ENCODE assay signal across 8 mouse cellular contexts in the genomic region with DNA sequence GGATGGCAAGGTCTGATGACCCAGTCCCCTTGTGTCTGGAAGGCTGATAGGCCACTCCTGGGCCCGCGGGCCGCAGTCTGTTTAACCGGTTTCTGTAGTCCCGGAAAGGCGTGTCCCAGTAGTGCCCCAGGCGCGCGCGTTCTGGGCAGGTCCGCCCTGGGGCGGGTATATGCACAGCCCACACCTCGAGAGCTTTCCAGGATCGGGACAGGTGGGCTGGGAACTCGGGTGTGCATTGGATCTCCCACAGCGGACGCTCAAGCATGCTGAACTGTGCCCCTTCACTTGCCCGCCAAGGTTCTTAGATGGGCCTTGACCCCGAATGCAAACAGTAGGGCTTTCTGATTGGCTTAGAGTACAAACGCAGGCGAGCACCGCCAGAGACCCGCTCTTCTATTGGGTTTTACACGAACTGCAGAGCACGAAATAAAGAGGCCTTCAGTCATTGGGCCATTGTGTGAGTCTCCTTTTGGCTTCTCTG. TPM values are rescaled to one million over a fixed set of nuclear protein-coding genes. Genes with fewer than 3 reads are reported as not detected.
DNase-seq lines count a peak whose midpoint lies in the region; ATAC-seq lines count a peak whose summit lies in the region.

No protein-coding gene starts in this region.

- H3K36me3 ChIP-seq in hindbrain, embryonic 12.5 days, result no peaks in the 10 kb centered on the region
- no peaks in the 10 kb centered on the region for H3K36me3 ChIP-seq in liver, embryonic 16.5 days (ENCODE audit: control insufficient read depth, insufficient read depth)
- no peaks in the 10 kb centered on the region for H3K36me3 ChIP-seq in neural tube, embryonic 13.5 days

- H3K27ac ChIP-seq in hindbrain, embryonic 12.5 days, result peak overlapping the region; percentile 99
- peak overlapping the region; percentile 95 for H3K27ac ChIP-seq in liver, embryonic 16.5 days (ENCODE audit: low read length)
- peak overlapping the region; percentile 100 for H3K27ac ChIP-seq in neural tube, embryonic 13.5 days (replicated peaks)

- no peaks in the 10 kb centered on the region for H3K27me3 ChIP-seq in hindbrain, embryonic 12.5 days
- no peaks in the 10 kb centered on the region for H3K27me3 ChIP-seq in liver, embryonic 16.5 days (ENCODE audit: control insufficient read depth, insufficient read depth, low read depth, low read length)
- H3K27me3 ChIP-seq in neural tube, embryonic 13.5 days, result no peaks in the 10 kb centered on the region

- peak overlapping the region; percentile 70 for H3K9ac ChIP-seq in hindbrain, embryonic 12.5 days
- peak overlapping the region; percentile 94 for H3K9ac ChIP-seq in liver, embryonic 16.5 days (ENCODE audit: low read depth, low read length)
- H3K9ac ChIP-seq in neural tube, embryonic 13.5 days, result peak overlapping the region; percentile 99

- DNase-seq in adrenal gland, adult 18-20 months (ENCODE audit: low spot score in 2 of 2), result peak; percentile 72 to 76
- DNase-seq in adrenal gland, adult 2 months, result no peak
- DNase-seq in 416B (ENCODE audit: low read depth), result peak; percentile 89
- DNase-seq in cerebellum, postnatal 4 days (ENCODE audit: low spot score in 2 of 2), result no peak

- H3K9me3 ChIP-seq in hindbrain, embryonic 12.5 days (replicated peaks), result no peaks in the 10 kb centered on the region
- H3K9me3 ChIP-seq in liver, embryonic 16.5 days (replicated peaks; ENCODE audit: control insufficient read depth, low read length), result no peaks in the 10 kb centered on the region
- H3K9me3 ChIP-seq in neural tube, embryonic 13.5 days, result no peaks in the 10 kb centered on the region

- peak overlapping the region; percentile 80 for H3K4me3 ChIP-seq in hindbrain, embryonic 12.5 days
- peak overlapping the region; percentile 88 for H3K4me3 ChIP-seq in liver, embryonic 16.5 days (ENCODE audit: low read depth, low read length)
- H3K4me3 ChIP-seq in neural tube, embryonic 13.5 days, result peak overlapping the region; percentile 84

- H3K4me1 ChIP-seq in hindbrain, embryonic 12.5 days, result peaks cover 18% of the 10 kb centered on the region
- peaks cover 46% of the 10 kb centered on the region for H3K4me1 ChIP-seq in liver, embryonic 16.5 days (ENCODE audit: control insufficient read depth, low read depth, low read length)
- peaks cover 30% of the 10 kb centered on the region for H3K4me1 ChIP-seq in neural tube, embryonic 13.5 days (replicated peaks)

- ATAC-seq in common myeloid progenitor, adult 5-6 weeks (replicated peaks; ENCODE audit: low read depth, poor library complexity, severe bottlenecking), result peak; percentile 66
- peak; percentile 89 for ATAC-seq in hindbrain, embryonic 12.5 days (ENCODE audit: low FRiP score)
- peak; percentile 81 for ATAC-seq in liver, embryonic 16.5 days (ENCODE audit: low read depth)
- ATAC-seq in neural tube, embryonic 13.5 days (ENCODE audit: low read depth), result no peak; the same call in 1 of the 2 replicates

- WGBS in hindbrain, embryonic 12.5 days, result under 1% methylated on average over 25 of the region's 25 CpGs
- 0% methylated on average over 25 of the region's 25 CpGs for WGBS in liver, embryonic 16.5 days (ENCODE audit: insufficient replicate concordance)
- under 1% methylated on average over 25 of the region's 25 CpGs for WGBS in neural tube, embryonic 13.5 days

- peak overlapping the region; percentile 73 for H3K4me2 ChIP-seq in hindbrain, embryonic 12.5 days (replicated peaks)
- peak overlapping the region; percentile 80 for H3K4me2 ChIP-seq in liver, embryonic 16.5 days (ENCODE audit: low read depth, low read length)
- H3K4me2 ChIP-seq in neural tube, embryonic 13.5 days, result peak overlapping the region; percentile 77

RNA-seq across cellular contexts. Expression of gene Prdm10, which starts 0.4 kb away (rescaled TPM):
- 1 to 10 TPM; 7.5 to 9.2 TPM for total RNA-seq in adrenal gland, adult 18-20 months (2021)
- total RNA-seq in adrenal gland, adult 2 months (2021), result 10 to 100 TPM in 1 of 2 experiments, 1 to 10 TPM in 1; 8.4 to 11.3 TPM
- 6.8 and 8.6 TPM in 2 replicates for polyA plus RNA-seq in adrenal gland, adult 2 months (2012; rRNA removed)
- 9.4 and 11.4 TPM in 2 replicates for total RNA-seq in common myeloid progenitor, adult 5-6 weeks (2017)
- 8.7 and 9.1 TPM in 2 replicates for polyA plus RNA-seq in hindbrain, embryonic 12.5 days (2016; fragmentation: Nextera tagmentation; extraction: Ambion mirVana)
- 2.9 and 3.1 TPM in 2 replicates for polyA plus RNA-seq in liver, embryonic 16.5 days (2015; fragmentation: Nextera tagmentation; extraction: Ambion mirVana)
- polyA plus RNA-seq in neural tube, embryonic 13.5 days (2015; fragmentation: Nextera tagmentation; extraction: Ambion mirVana), result 6.1 and 7.5 TPM in 2 replicates

Comparison
In these comparisons a context has a peak if more than half of its experiments do, and no peak if none do; other contexts are left out.
1. DNase-seq: peak in adrenal gland, adult 18-20 months (2 of 2) and 416B (single experiment); none in adrenal gland, adult 2 months (single experiment) and cerebellum, postnatal 4 days (0 of 2).
2. Peak in every context shown above with its lines, with median percentiles within 50 percentile points of each other: H3K27ac ChIP-seq, H3K4me2 ChIP-seq, H3K4me3 ChIP-seq and H3K9ac ChIP-seq.